Mouse (Mus musculus): Measurements from ENCODE around the gene Cdh3.
"Not testable (repeated sequence)": the region's sequence is repeated elsewhere in the genome, so short reads cannot be mapped to it uniquely, and the experiment has no call there.

Gene Cdh3

GRCm38 (mm10) chr8:106570386-106570785, 59.7 kb downstream of the Cdh3 start:
- in situ Hi-C loops (cut with MboI, MseI) = no loop called here

GRCm38 (mm10) chr8:106571551-106572172, 61.0 kb downstream of the Cdh3 start:
- in situ Hi-C loops (cut with MboI, MseI) = no loop called here

DNA sequence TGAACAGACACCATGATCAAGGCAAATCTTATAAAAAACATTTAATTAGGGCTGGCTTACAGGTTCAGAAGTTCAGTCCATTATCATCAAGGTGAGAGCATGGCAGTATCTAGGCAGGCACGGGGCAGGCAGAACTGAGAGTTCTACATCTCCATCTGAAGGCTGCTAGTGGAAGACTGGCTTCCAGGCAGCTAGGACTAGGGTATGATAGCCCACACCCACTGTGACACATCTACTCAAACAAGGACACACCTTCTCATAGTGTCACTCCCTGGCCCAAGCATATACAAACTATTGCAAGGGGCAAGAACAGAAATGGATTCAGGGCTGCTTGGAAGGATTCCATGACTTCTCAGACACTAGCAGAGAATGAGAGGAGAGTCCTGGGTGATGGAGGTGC, 61.5 kb downstream of the Cdh3 start:
- in situ Hi-C loops (cut with MboI, MseI) = not testable (repeated sequence)

DNA sequence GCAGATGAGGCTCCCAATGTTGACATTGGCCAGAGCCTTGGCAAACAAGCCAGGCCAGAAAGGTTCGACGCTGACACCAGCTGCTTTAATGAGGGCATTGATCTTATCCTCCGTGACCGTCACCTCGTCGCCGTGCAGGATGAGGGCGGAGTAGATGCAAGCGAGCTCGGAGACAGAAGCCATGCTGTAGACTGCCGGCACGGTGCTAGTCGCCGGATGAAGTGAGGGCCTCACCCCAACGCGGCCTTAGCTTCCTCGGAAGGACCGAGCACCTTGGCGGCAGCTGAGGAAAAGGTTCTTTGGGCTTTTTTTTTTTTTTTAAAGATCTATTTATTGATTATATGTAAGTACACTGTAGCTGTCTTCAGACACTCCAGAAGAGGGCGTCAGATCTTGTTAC, 62.5 kb downstream of the Cdh3 start, which contains the start of gene Gm10073:
TSS of gene Gm10073 (minus strand) at position 294 of the 400 bp plus-strand sequence.
- in situ Hi-C loops (cut with MboI, MseI) = not testable (repeated sequence)

- in situ Hi-C loops (cut with MboI, MseI) = no loop called here
These were observed 63.6 kb downstream of the Cdh3 start for GRCm38 (mm10) chr8:106574283-106574682.

GRCm38 (mm10) chr8:106576849-106577555, 66.3 kb downstream of the Cdh3 start:
- in situ Hi-C loops (cut with MboI, MseI) = no loop called here

DNA sequence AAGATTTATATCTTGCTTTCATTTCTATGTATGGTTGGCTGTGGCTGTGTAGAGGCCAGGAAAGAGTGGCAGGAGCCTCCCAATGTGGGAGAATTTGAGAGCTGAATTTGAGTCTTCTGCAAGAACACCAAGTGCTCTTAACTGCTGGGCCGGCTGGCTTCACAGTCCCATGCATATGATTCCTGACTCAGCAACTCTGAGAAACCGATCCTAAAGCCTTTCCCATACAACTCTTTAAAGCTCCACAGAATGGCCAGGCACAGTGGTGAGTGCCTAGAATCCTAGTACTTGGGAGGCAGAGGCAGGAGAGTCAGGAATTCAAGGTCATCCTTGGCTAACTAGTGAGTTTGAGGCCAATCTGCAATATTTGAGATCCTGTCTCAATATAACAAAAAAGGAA, 68.8 kb downstream of the Cdh3 start:
- in situ Hi-C loops (cut with MboI, MseI) = no loop called here

- in situ Hi-C loops (cut with MboI, MseI) = no loop called here
These were observed 70.8 kb downstream of the Cdh3 start for GRCm38 (mm10) chr8:106581344-106582088.

DNA sequence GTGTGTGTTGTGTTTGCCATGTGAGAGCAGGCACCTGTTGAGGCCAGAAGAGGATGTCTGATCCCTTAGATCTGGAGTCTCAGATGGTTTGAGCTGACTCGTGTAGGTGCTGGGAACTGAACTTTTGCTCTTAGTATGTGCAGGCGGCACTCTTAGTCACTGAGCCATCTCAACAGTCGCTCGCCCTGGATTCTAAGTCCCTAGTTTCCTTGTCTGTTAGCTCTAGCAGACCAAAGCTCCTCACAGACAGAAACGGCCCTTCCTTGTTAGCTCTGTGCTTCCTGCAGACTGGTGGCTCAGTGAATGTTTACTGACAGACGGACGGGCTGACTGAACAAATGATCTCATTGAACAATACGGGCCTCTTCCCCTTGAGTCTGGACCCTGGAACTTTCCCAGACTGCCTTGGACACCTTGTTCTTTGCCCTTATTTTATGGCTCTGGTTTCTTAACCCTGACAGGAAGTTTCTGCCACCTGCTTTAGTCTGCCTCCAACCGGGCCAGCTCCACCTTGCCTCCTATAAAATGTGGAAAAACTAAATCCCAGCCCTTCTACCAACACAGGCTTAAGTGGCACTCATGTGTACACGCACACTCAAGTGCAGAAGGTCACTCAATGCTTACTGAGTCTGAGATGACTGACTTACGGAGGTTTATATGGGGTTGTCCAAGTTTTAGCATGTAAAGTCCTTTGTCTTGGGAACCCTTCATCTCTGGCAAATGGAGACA, 74.4 kb downstream of the Cdh3 start:
- in situ Hi-C loops (cut with MboI, MseI) = no loop called here

GRCm38 (mm10) chr8:106585671-106586037, 75.0 kb downstream of the Cdh3 start:
- in situ Hi-C loops (cut with MboI, MseI) = no loop called here

DNA sequence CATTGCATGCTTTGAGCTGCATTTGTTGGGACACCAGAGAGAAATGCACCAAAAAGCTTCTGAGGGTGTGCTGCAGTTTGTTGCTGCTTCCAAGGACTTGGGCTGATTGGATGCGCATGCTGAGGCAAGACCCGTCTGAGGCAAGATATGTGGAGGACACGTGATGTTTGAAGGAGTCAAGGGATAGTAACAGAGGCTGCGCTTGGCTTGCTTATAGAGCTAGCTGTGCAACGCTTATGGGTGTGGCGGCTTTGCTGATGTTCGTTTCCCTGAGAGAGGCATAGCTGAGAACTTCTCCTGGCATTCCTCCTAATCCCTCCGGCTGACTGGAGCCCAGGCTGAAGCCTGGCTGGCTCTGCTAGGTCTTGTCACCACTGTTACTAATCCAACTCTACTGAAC, 76.2 kb downstream of the Cdh3 start:
- in situ Hi-C loops (cut with MboI, MseI) = no loop called here

DNA sequence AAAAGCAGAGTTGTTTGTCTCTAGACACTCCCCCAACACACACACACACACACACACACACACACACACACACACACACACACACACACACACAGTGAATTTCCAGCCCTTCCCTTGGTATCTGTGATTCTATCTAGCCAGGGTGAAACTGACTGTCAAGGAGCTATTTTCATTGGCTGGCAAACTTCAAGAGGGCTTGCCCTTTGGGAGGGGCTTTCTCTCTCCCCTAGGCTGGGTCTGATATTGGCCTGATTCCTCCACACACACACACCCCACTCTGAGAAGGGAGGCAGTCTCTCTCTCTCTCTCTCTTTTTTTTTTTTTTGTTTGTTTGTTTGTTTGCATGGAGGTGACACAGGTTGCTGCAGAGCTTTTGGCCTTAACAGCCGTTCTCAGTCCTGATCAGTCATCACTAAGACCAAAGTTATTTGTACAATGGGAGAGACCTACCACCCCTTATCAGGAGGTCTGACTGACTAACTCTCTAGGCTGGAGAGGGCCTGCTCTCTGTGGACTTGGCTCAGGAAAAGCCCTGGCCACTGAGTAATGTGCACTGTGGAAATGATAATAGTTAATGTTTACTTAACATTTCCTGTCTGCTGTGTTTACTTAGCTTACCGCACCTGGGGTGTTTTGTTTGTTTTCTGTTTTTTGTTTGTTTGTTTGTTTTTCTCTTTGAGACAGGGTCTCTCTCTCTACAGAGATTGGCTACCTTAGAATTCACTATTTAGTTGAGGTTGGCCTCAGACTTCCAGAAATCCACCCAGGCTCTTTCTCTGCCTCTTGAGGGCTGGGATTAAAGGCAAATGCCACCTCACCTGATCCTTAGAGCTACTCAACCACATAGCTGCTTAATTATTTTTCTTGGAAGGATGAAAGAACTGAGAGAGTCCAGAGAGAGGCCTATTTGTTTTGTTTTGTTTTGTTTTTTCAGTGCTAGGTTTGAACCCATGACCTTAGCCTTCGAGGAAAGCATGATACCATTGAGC, 78.0 kb downstream of the Cdh3 start:
- in situ Hi-C loops (cut with MboI, MseI) = no loop called here

- in situ Hi-C loops (cut with MboI, MseI) = no loop called here
These were observed 81.8 kb downstream of the Cdh3 start for GRCm38 (mm10) chr8:106592458-106592857.

DNA sequence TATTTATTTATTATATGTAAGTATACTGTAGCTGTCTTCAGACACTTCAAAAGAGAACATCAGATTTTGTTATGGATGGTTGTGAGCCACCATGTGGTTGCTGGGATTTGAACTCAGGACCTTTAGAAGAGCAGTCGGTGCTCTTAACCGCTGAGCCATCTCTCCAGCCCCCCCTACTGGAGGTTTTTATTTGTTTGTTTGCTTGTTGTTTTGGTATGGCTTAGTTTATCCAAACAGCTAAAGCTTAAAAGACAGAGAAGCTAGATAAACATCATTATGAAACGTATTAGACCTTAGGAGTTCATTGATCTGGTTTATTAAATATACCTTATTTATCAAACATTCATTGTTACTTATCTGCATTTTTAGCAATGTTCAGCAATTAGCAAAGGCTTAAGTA, 84.9 kb downstream of the Cdh3 start:
- in situ Hi-C loops (cut with MboI, MseI) = not testable (repeated sequence)

DNA sequence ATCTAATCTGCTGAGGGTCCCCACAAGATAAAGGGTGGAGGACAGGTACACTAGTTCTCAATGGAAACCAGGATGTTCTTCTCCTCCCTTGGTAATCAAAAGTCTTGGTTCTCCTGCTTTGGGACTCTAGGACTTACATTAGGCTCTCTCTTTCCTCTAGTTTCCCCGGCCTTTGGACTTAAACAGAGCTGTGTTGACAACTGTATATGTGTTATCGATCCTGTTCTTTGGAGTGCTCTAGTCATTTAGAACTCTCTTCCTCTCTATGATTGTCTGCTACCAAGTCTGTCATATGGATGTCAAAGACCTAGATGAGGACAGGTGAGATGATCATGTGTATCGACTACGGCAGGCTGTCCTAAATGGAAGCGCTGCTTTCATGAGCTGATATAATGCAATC, 86.4 kb downstream of the Cdh3 start:
- in situ Hi-C loops (cut with MboI, MseI) = no loop called here

DNA sequence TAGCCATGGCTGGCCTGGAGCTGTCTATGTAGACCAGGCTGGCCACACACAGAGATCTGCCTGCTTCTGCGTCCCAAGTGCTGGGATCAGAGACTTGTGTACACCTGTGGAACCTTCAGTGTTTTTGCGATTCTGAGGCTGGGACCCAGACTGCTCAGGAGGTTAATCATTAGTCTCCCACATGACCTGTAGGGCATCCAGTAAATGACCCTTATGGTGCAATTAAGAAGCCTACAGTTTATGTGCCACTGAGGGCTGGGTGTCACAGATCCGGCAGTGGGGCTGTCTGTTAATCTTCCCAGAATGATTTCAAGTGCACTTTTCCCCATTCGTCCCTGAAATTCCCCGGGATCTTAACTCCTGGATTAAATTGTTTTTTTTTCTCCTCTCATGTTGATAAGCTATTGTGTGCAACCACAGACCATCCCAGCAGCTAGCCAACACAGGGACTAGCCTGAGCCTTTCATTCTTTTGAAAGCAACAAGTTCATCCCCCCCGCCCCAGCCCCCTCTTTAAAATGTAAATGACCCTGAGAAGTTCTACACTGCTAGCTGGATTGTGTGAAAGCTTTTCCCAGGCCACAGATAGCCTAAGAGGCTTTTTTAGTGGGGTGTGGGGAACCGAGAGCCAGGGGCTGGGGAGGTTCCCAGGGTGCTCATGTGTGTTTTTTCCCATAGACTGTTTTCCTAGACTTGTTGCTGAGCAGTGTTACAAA, 88.7 kb downstream of the Cdh3 start:
- in situ Hi-C loops (cut with MboI, MseI) = no loop called here

DNA sequence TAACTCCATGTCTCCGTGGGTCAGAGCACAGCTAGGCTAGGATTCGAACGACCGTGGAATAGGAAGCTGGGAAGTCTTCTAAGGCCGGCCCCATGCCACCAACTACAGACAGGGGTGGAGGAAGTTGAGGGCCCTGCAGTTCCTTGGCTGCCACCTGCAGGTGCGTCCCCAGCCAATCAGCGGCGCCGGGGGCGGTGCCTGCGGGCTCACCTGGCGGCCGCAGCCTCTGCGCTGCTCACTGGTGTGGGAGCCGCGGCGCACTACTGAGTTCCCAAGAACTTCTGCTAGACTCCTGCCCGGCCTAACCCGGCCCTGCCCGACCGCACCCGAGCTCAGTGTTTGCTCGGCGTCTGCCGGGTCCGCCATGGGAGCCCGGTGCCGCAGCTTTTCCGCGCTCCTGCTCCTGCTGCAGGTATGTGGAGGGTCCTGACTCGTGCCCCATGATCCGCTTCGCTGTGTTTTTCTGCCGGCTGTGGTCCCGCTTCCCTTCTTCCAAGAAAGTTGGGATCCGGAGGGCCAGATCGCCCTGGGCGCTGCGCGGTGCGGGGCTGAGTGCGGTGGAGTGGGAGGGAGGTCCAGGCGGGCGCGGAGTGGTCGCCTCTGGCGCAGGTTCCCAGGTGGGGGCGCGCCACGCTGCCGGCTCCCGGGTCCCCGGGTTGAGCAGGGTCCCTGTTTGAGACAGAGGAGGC, 92.6 kb downstream of the Cdh3 start, which contains the start of gene Cdh1:
TSS of gene Cdh1 (plus strand) at position 221 of the 689 bp plus-strand sequence.
- in situ Hi-C loops (cut with MboI, MseI) = no loop called here

GRCm38 (mm10) chr8:106603933-106604332, 93.2 kb downstream of the Cdh3 start:
- in situ Hi-C loops (cut with MboI, MseI) = no loop called here

DNA sequence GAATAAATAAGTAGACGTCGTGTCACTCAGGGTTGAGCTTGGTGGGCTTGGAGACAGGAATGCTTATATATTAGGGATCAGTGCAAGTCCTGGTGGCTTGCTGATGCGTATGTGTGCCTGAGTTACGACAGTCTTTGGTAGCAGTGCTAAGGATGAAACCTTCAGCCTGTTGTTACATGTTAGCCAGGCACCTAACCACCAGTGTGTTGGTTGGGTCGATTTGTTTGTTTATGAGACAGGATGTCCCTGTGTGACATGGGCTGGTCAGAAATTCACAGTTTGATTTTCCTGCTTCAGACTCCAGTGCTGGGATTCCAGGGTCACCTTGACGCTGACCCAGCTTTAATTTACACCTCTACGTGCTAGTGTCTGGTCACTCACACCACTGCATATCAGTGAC, 95.0 kb downstream of the Cdh3 start:
- in situ Hi-C loops (cut with MboI, MseI) = no loop called here

DNA sequence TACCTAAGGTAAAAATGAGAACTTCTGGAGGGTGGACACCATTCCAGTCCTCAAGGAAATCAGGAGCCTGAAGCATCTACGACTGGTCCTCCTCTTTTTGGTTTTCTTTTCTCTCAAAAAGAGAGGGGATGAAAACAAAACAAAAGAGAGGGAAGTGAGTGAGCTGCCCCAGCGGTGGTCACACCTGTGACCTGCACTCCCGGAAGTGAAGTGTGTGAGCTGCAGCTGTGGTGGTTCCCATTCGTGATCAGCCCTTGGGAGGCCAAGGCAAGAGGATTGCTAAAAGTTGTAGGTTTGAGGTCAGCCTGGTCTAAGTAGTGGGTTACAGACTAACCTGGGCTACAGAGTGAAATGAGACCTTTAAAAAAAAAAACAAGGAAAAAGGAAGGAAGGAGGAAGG, 95.4 kb downstream of the Cdh3 start:
- in situ Hi-C loops (cut with MboI, MseI) = no loop called here

All from T-helper 1 cell (primary cell).